In the genomic region with DNA sequence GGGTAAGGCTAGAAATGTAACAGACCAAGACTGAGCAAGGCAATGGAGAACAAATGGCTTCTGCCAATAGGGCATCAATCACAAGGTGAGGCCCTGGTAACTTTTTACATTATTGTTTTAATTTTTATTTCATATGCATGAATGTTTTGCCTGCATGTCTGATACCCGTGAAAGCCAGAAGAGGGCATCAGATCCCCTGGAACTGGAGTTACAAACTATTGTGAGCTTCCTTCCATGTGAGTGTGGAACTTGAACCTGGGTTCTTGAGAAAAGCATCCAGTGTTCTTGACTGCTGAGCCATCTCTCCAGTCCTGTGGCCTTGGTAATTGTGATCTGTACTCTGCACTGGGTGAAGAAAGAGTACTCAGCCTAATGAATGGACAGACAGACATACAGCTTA, we compare ENCODE assay signal across 15 mouse cellular contexts.
DNase-seq lines count a peak whose midpoint lies in the region; ATAC-seq and TF ChIP-seq lines count a peak whose summit lies in the region.
"Had no signal": no experiment of that assay in that cellular context is flagged by ENCODE, and none has a peak within 500 bp of the region (broad histone marks: within the 10 kb centered on the region; RNA-seq: fewer than 3 reads in every experiment).

No protein-coding gene starts in this region.

- H3K9ac ChIP-seq in intestine, postnatal 0 days (ENCODE audit: low read depth, low read length), result no peak overlapping the region
- H3K9ac ChIP-seq in intestine, embryonic 15.5 days, result no peak overlapping the region
- H3K9ac ChIP-seq in stomach, postnatal 0 days (ENCODE audit: low read length), result no peak overlapping the region
- H3K9ac ChIP-seq: embryonic facial prominence, embryonic 13.5 days; lung, embryonic 15.5 days had no signal

- H3K27ac ChIP-seq in intestine, postnatal 0 days (ENCODE audit: low read depth, low read length), result no peak overlapping the region
- H3K27ac ChIP-seq in intestine, embryonic 15.5 days, result no peak overlapping the region
- no peak overlapping the region for H3K27ac ChIP-seq in stomach, postnatal 0 days (replicated peaks)
- H3K27ac ChIP-seq: embryonic facial prominence, embryonic 13.5 days; forebrain, embryonic 10.5 days; heart, embryonic 10.5 days; lung, embryonic 15.5 days had no signal

- H3K4me1 ChIP-seq in intestine, postnatal 0 days (replicated peaks; ENCODE audit: control insufficient read depth, insufficient read depth, low read length), result no peaks in the 10 kb centered on the region
- H3K4me1 ChIP-seq in intestine, embryonic 15.5 days (replicated peaks), result no peaks in the 10 kb centered on the region
- no peaks in the 10 kb centered on the region for H3K4me1 ChIP-seq in stomach, postnatal 0 days (replicated peaks; ENCODE audit: control insufficient read depth, insufficient read depth)
- H3K4me1 ChIP-seq: embryonic facial prominence, embryonic 13.5 days; forebrain, embryonic 10.5 days; heart, embryonic 10.5 days; lung, embryonic 15.5 days had no signal

- no peaks in the 10 kb centered on the region for H3K27me3 ChIP-seq in intestine, postnatal 0 days (replicated peaks; ENCODE audit: control insufficient read depth, insufficient read depth, low read length)
- no peaks in the 10 kb centered on the region for H3K27me3 ChIP-seq in intestine, embryonic 15.5 days (replicated peaks)
- no peaks in the 10 kb centered on the region for H3K27me3 ChIP-seq in stomach, postnatal 0 days (ENCODE audit: control insufficient read depth, insufficient read depth, low read length)
- H3K27me3 ChIP-seq: embryonic facial prominence, embryonic 13.5 days; lung, embryonic 15.5 days had no signal

- H3K36me3 ChIP-seq in intestine, postnatal 0 days (ENCODE audit: control insufficient read depth, insufficient read depth), result no peaks in the 10 kb centered on the region
- no peaks in the 10 kb centered on the region for H3K36me3 ChIP-seq in intestine, embryonic 15.5 days
- no peaks in the 10 kb centered on the region for H3K36me3 ChIP-seq in stomach, postnatal 0 days (ENCODE audit: control insufficient read depth, insufficient read depth, low read length)
- H3K36me3 ChIP-seq: embryonic facial prominence, embryonic 13.5 days; forebrain, embryonic 10.5 days; heart, embryonic 10.5 days; lung, embryonic 15.5 days had no signal

- 48% methylated on average over 1 of the region's 1 CpGs for WGBS in intestine, postnatal 0 days
- WGBS in intestine, embryonic 15.5 days, result 38% methylated on average over 1 of the region's 1 CpGs
- 44% methylated on average over 1 of the region's 1 CpGs for WGBS in stomach, postnatal 0 days

- no peak overlapping the region for H3K4me3 ChIP-seq in intestine, postnatal 0 days (ENCODE audit: low read depth, low read length)
- no peak overlapping the region for H3K4me3 ChIP-seq in intestine, embryonic 15.5 days (replicated peaks)
- H3K4me3 ChIP-seq in stomach, postnatal 0 days (ENCODE audit: low read depth, low read length), result no peak overlapping the region
- H3K4me3 ChIP-seq: embryonic facial prominence, embryonic 13.5 days; forebrain, embryonic 10.5 days; heart, embryonic 10.5 days; lung, embryonic 15.5 days; myocyte had no signal

- no peak for ATAC-seq in intestine, postnatal 0 days
- no peak for ATAC-seq in intestine, embryonic 15.5 days
- no peak for ATAC-seq in stomach, postnatal 0 days (ENCODE audit: low FRiP score, low TSS enrichment)

- TF ChIP-seq EP300 in stomach, postnatal 0 days (optimal IDR thresholded peaks at IDR 0.05), result no peak

- peak; percentile 33; the same call in 1 of the 2 replicates for TF ChIP-seq CTCF in intestine, postnatal 0 days (IDR thresholded peaks at IDR 0.05; ENCODE audit: low read depth)
- TF ChIP-seq CTCF in stomach, postnatal 0 days (IDR thresholded peaks at IDR 0.05; ENCODE audit: low read depth), result 0 out of 2 replicates have a peak, but pooled peaks have one; percentile 21

- DNase-seq in cerebellum, postnatal 14 days, result peak; percentile 45 to 60
- DNase-seq in cerebellum, adult 9-11 months, result no peak
- DNase-seq in right cerebral cortex, adult 18-20 months, result peak; percentile 36
- no peak for DNase-seq in right cerebral cortex, postnatal 4 days
- no peak for DNase-seq in stomach, postnatal 0 days (ENCODE audit: low spot score)
- DNase-seq: heart, postnatal 36 days; kidney, adult 18-20 months; kidney, postnatal 4 days had no signal

- H3K9me3 ChIP-seq in intestine, postnatal 0 days (ENCODE audit: control insufficient read depth), result no peaks in the 10 kb centered on the region
- H3K9me3 ChIP-seq in intestine, embryonic 15.5 days, result no peaks in the 10 kb centered on the region
- no peaks in the 10 kb centered on the region for H3K9me3 ChIP-seq in stomach, postnatal 0 days (ENCODE audit: control insufficient read depth, low read length)
- H3K9me3 ChIP-seq: embryonic facial prominence, embryonic 13.5 days; forebrain, embryonic 10.5 days; heart, embryonic 10.5 days; lung, embryonic 15.5 days had no signal

- H3K4me2 ChIP-seq in intestine, postnatal 0 days (replicated peaks; ENCODE audit: low read depth), result no peak overlapping the region
- no peak overlapping the region for H3K4me2 ChIP-seq in intestine, embryonic 15.5 days (replicated peaks)
- no peak overlapping the region for H3K4me2 ChIP-seq in stomach, postnatal 0 days (replicated peaks; ENCODE audit: low read depth)
- H3K4me2 ChIP-seq: embryonic facial prominence, embryonic 13.5 days; lung, embryonic 15.5 days had no signal

Comparison
In these comparisons a context has a peak if more than half of its experiments do, and no peak if none do; other contexts are left out.
1. DNase-seq: peak in cerebellum, postnatal 14 days (2 of 2) and right cerebral cortex, adult 18-20 months (single experiment); none in cerebellum, adult 9-11 months (single experiment), right cerebral cortex, postnatal 4 days (single experiment) and stomach, postnatal 0 days (single experiment).